Mouse (Mus musculus) neural tube, embryonic 13.5 days (tissue): ENCODE data around the gene Esrp2. TPM values are rescaled to one million over a fixed set of nuclear protein-coding genes. Genes with fewer than 3 reads are reported as not detected.

Experiments used
- ATAC-seq: fragments of 200-750 bp; cut with Nextera tagmentation; 2 replicates; pipeline ENCODE4 v1.8.0; 2017; ENCODE audit warnings: low read depth, mild to moderate bottlenecking, moderate TSS enrichment, moderate library complexity
- H3K27ac ChIP-seq: fragments of 300-500 bp; sonication (generic); replicated peaks from 2 replicates; pipeline ENCODE4 v1.5.1; 2015; ENCODE audit warnings: moderate library complexity, mild to moderate bottlenecking, inconsistent platforms
- H3K27me3 ChIP-seq: fragments of 300-500 bp; sonication (generic); 2 replicates; pipeline ENCODE4 v1.6.1; 2015; ENCODE audit warnings: mild to moderate bottlenecking, inconsistent platforms
- H3K36me3 ChIP-seq: fragments of 300-500 bp; sonication (generic); 2 replicates; pipeline ENCODE4 v1.6.1; 2015; ENCODE audit warnings: mild to moderate bottlenecking, inconsistent platforms
- H3K4me1 ChIP-seq: fragments of 300-500 bp; sonication (generic); replicated peaks from 2 replicates; pipeline ENCODE4 v1.6.1; 2015; ENCODE audit warnings: inconsistent platforms
- H3K4me2 ChIP-seq: fragments of 300-500 bp; sonication (generic); 2 replicates; pipeline ENCODE4 v1.6.1; 2015; ENCODE audit warnings: inconsistent platforms, mild to moderate bottlenecking, moderate library complexity
- H3K4me3 ChIP-seq: fragments of 300-500 bp; sonication (generic); 2 replicates; pipeline ENCODE4 v1.5.1; 2015; ENCODE audit warnings: mild to moderate bottlenecking, inconsistent platforms
- H3K9ac ChIP-seq: fragments of 300-500 bp; sonication (generic); 2 replicates; pipeline ENCODE4 v1.6.1; 2015; ENCODE audit warnings: moderate library complexity, mild to moderate bottlenecking, inconsistent platforms
- H3K9me3 ChIP-seq: fragments of 300-500 bp; sonication (generic); 2 replicates; pipeline ENCODE4 v1.6.1; 2016; ENCODE audit warnings: inconsistent platforms
- WGBS: fragments of 180-500 bp; shearing (Covaris S2); methylation state at CpG from one replicate; pipeline ENCODE4 v1.1.7; 2015; 5-methylcytosine and 5-hydroxymethylcytosine counted together
- polyA plus RNA-seq: library from polyadenylated mRNA; unstranded; fragments of >200 nt; fragmentation: Nextera tagmentation; extraction: Ambion mirVana; gene quantifications from 2 replicates; pipeline ENCODE4 v1.2.1, GENCODE M21; 2015

Esrp2 gene
- polyA plus RNA-seq, 1 experiment from 2014 or later = 1.3 TPM

DNA sequence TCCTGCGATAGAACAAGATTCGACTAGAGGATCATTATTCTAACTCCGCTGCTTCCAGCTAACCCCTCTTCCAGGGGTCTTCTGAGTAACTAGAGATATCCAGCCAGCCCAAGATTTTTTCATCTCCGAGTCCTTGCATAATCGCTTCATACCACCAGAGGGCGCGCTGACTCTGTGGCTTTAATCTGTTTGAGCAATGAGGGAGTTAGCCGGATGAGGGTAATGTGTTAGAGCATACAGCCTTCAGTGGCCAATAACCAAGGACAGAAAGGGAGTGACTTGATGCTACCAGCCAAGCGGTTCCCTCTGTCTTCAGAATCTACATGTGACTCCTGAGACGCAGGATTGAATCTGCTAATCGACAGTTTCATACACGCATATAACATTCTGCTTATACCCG, 4.0 kb upstream of the Esrp2 start:
- H3K9me3 ChIP-seq = no peaks in the 10 kb centered on the region
- H3K27me3 ChIP-seq = peaks cover 49% of the 10 kb centered on the region
- H3K9ac ChIP-seq = no peak overlapping the region
- peak; percentile 59; the same call in 1 of the 2 replicates for ATAC-seq
- H3K36me3 ChIP-seq = no peaks in the 10 kb centered on the region
- peaks cover 28% of the 10 kb centered on the region for H3K4me1 ChIP-seq
- H3K4me2 ChIP-seq = no peak overlapping the region
- WGBS = 19% methylated on average over 13 of the region's 13 CpGs
- H3K4me3 ChIP-seq = no peak overlapping the region
- H3K27ac ChIP-seq = no peak overlapping the region

DNA sequence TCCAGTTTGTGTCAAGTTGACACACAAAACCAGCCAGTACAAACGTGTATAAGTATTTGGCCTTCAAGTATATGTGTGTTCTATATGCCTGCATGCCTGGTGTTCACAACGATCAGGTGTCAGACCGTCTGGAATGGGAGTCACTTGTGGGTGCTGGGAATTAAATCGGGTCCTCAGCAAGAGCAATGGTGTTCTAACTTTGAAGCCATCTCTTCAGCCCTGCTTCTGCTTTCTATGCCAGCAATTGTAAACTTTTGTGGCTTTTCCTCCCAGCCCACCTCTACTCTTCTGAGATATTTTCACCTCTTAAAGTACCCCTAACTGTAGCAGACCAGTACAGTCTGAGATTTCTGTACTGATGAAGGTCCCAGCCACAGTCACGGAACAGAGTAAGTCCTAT, 3.4 kb upstream of the Esrp2 start:
- no peak overlapping the region for H3K4me3 ChIP-seq
- WGBS = 68% methylated on average over 5 of the region's 5 CpGs
- peaks cover 30% of the 10 kb centered on the region for H3K4me1 ChIP-seq
- no peak for ATAC-seq
- H3K9ac ChIP-seq = no peak overlapping the region
- H3K9me3 ChIP-seq = no peaks in the 10 kb centered on the region
- H3K4me2 ChIP-seq = no peak overlapping the region
- peaks cover 55% of the 10 kb centered on the region for H3K27me3 ChIP-seq
- no peak overlapping the region for H3K27ac ChIP-seq
- no peaks in the 10 kb centered on the region for H3K36me3 ChIP-seq

DNA sequence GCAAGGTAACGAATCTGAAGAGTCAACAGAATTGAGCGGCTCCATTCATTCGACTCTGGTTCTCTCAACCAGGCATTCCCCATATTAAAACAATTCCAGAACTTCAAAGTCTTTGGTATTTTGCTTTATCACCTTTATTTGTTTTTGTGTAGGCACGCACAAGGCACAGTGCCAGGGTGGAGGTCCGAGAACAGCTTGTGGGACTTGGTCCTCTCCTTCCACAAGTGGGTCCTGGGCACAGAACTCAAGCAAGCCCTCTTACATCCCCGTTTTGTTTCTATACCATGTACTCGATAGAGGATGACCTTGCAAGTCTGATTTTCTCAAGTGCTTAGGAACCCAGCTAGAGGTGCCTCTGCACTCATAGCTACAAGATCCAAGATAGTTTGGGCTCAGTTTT, 1.8 kb upstream of the Esrp2 start:
- Histone ChIP-seq H3K4me1 (peaks cover 30% of the 10 kb centered on the region), H3K9ac (peak overlapping the region; percentile 62), H3K27ac (no peak overlapping the region), H3K27me3 (peaks cover 70% of the 10 kb centered on the region), H3K9me3 (no peaks in the 10 kb centered on the region), H3K4me3 (peak overlapping the region; percentile 45), H3K4me2 (peak overlapping the region; percentile 75), H3K36me3 (no peaks in the 10 kb centered on the region)
- WGBS = 16% methylated on average over 7 of the region's 7 CpGs
- ATAC-seq = no peak

DNA sequence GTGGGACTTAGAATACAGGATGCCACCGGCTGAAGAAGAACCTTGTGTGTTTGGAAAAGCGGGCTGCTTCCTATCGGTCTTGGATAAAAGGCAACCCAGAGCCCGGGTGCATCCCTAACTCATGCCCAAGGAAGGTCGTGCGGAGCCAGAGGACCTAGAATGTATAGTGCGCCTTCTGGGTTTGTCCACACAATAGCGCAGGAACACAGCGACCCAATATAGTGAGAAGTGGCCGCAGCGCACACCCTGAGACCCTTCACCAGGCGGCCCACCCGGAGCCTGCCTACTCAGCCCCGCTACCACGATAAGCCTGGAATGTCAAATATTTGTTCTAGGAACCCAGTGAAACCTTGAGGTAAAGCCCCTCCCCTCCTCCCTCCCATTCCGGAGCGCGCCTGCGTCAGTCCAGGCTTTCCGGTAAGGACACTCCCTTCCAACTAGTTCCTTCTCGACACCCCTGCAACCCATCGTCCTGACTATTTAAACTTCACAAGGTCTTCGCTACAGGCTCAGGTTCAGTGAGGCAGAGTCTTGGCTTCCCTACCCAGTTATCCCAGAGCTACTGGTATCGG, 1.2 kb upstream of the Esrp2 start:
- Histone ChIP-seq H3K9me3 (no peaks in the 10 kb centered on the region), H3K27ac (no peak overlapping the region), H3K36me3 (peaks cover under 1% of the 10 kb centered on the region), H3K4me1 (peaks cover 30% of the 10 kb centered on the region), H3K27me3 (peaks cover 77% of the 10 kb centered on the region), H3K9ac (peak overlapping the region; percentile 62), H3K4me3 (peak overlapping the region; percentile 45), H3K4me2 (peak overlapping the region; percentile 75)
- no peak for ATAC-seq
- WGBS = under 1% methylated on average over 24 of the region's 24 CpGs

DNA sequence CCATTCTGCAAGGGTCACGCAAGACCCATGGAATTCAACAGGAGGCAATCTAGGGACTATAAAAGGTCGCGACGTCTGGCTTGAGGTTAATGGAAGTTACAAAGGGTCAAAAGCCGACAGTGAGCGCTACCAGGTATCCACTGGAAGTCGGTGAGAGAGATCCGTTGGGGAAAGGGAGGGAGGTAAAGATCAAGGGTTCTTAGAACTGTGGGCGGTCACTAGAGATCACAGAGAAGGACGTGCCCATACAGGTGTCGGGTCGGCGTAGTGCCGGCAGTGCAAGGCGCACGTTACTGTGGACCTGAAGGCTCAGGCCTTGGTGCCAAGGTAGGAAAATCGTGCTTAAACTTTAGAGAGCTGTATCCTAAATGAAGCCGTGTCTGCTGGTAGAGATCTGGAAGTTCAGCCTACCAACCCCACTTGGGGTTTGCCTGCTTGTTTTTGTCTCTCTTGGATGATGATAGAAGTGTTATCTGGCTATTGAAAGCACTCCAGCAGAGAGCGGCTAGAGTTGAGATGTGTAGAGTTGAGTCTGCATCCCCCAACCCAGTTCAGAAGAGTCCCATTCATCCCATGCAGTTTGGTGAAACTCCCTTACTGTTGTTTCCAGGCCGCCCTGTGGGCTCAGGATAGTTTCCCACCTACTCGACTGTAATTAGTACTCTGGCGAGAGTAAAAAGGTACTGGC, 588 bp upstream of the Esrp2 start:
- peaks cover 83% of the 10 kb centered on the region for H3K27me3 ChIP-seq
- 2% methylated on average over 22 of the region's 22 CpGs for WGBS
- H3K36me3 ChIP-seq = peaks cover 7% of the 10 kb centered on the region
- peak overlapping the region; percentile 62 for H3K9ac ChIP-seq
- no peaks in the 10 kb centered on the region for H3K9me3 ChIP-seq
- H3K27ac ChIP-seq = no peak overlapping the region
- H3K4me1 ChIP-seq = peaks cover 30% of the 10 kb centered on the region
- H3K4me3 ChIP-seq = peak overlapping the region; percentile 45
- ATAC-seq = no peak
- H3K4me2 ChIP-seq = peak overlapping the region; percentile 75

DNA sequence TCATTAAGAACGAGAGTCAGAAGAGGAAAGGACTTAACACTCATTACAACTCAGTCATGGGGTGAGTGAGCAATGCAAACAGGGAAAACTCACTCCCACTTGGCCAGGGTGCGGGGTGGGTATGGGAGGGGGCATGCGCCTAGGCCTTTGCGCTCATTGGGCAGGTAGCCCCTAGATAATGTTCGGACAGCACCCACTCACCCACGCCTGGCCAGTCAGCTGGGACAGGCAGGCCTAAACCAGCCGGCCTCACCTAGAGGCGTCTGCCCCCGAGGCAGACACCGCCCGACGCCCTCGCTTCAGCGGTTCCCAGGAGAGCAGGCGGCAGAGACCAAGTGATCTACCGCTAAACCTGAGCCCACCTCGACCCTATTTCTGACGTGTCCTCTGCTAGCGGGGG, 1.1 kb downstream of the Esrp2 start:
- H3K4me1 ChIP-seq = peaks cover 30% of the 10 kb centered on the region
- H3K9me3 ChIP-seq = no peaks in the 10 kb centered on the region
- peak overlapping the region; percentile 45; the same call in 1 of the 2 replicates for H3K4me3 ChIP-seq
- no peak overlapping the region for H3K9ac ChIP-seq
- H3K36me3 ChIP-seq = peaks cover 23% of the 10 kb centered on the region
- no peak for ATAC-seq
- no peak overlapping the region for H3K27ac ChIP-seq
- H3K27me3 ChIP-seq = peaks cover 83% of the 10 kb centered on the region
- peak overlapping the region; percentile 75 for H3K4me2 ChIP-seq
- WGBS = 7% methylated on average over 19 of the region's 19 CpGs

DNA sequence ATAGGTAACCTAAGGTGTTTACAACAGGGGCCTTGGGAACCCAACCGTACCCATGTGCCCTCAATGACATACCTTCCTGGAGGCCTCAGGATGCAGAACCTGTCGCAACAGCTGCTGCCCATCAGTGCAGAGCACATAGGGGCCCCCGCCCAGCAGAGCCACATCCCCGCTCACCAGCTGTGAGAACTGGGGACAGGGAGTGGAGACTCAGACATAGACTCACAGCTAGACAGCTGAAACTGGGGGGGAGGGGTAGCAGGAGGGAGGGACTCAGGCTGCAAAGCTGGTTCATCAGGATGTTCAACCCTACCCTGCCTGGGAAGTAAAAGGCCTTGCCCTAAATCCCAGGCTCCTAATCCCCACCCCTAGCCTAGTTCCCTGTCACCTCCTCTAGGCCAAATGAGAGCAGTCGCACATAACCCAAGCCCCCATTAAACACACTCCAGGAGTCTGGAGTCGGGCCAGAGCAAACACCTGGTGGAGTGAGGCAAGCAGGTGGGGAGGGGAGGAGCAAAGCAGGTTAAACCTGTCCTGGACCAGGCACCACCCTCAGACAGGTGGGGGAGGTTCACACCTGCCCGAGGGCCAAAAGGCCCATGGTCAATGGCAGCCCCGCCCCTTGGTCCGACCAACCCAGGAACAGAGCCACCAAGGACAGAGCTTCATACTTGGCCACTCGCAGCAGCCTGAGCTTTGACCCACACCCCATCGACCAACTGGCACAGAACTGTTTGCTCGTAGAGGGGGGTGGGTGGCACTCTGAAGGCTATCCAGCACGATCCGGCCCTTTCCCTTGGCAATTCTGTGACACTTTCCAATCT, 1.8 kb downstream of the Esrp2 start:
- Histone ChIP-seq H3K27me3 (peaks cover 76% of the 10 kb centered on the region), H3K4me3 (no peak overlapping the region), H3K9me3 (no peaks in the 10 kb centered on the region), H3K27ac (no peak overlapping the region), H3K36me3 (peaks cover 29% of the 10 kb centered on the region), H3K4me1 (peaks cover 30% of the 10 kb centered on the region), H3K9ac (no peak overlapping the region), H3K4me2 (no peak overlapping the region)
- WGBS = 24% methylated on average over 14 of the region's 14 CpGs
- ATAC-seq = no peak

DNA sequence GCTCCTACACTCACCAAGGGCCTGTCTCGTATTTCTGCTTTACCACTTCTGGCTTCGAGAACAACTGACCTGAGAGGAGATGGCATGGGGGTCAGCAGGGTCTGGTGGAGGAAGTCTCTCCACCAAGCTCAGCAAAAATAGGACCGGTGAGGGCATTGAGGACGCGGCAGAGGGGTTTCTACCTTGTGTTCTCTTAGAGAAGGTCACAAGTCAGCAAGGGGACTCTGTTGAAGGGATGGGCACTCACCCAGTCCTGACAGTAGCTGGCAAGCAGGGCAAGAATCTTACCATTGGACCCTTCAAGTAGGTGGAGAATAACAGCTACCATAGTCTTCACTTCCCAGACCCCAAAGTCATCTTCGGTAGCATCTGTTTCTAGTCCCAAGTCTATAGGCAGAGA, 2.8 kb downstream of the Esrp2 start:
- no peak overlapping the region for H3K9ac ChIP-seq
- H3K4me3 ChIP-seq = no peak overlapping the region
- ATAC-seq = no peak
- peaks cover 38% of the 10 kb centered on the region for H3K36me3 ChIP-seq
- H3K4me2 ChIP-seq = no peak overlapping the region
- H3K4me1 ChIP-seq = peaks cover 30% of the 10 kb centered on the region
- 81% methylated on average over 6 of the region's 6 CpGs for WGBS
- H3K9me3 ChIP-seq = no peaks in the 10 kb centered on the region
- H3K27ac ChIP-seq = no peak overlapping the region
- H3K27me3 ChIP-seq = peaks cover 66% of the 10 kb centered on the region

DNA sequence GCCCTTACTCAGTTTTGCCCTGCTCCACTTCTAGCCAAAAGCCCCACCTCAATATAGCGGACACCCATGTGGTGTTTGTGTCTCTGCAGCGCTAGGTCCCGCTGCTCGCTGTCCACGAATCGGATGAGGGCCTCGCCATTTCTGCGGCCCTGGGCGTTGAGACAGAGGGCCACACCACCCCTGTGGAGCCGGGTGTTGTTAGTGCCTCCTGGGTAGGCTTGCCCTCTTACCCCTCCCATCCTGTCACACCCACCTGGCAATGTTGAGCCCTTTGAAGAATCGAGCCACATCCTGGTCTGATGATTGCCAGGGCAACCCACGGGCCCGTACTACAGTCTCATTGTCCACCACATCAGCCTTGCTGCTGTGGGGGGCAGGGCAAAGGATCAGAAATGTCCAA, 3.2 kb downstream of the Esrp2 start:
- ATAC-seq = no peak
- Histone ChIP-seq H3K9ac (0 out of 2 replicates have a peak overlapping the region, but pooled peaks have one; percentile 26), H3K27ac (no peak overlapping the region), H3K27me3 (peaks cover 62% of the 10 kb centered on the region), H3K9me3 (no peaks in the 10 kb centered on the region), H3K36me3 (peaks cover 41% of the 10 kb centered on the region), H3K4me3 (no peak overlapping the region), H3K4me2 (no peak overlapping the region), H3K4me1 (peaks cover 30% of the 10 kb centered on the region)
- 73% methylated on average over 13 of the region's 13 CpGs for WGBS

DNA sequence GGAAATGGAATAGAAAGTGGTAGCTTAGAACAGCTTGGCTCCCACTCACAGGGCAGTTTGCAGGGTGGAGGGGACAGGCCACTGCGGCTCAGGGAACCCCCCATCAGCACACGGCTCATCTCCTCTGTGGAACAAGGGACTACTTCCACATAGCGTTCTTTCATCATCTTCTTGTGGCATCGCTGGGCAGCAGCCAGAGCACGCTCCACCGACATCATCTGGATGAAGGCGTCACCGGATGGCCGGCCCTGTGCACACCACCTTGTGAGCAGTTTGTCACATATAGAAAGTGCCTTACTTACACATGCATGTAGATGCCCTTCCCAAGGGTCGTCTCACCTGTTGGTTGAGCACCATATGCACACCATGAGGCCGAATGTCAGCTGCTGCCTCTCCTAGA, 4.4 kb downstream of the Esrp2 start:
- no peak overlapping the region for H3K9ac ChIP-seq
- ATAC-seq = no peak
- H3K9me3 ChIP-seq = no peaks in the 10 kb centered on the region
- no peak overlapping the region for H3K27ac ChIP-seq
- H3K4me2 ChIP-seq = no peak overlapping the region
- H3K4me3 ChIP-seq = no peak overlapping the region
- H3K4me1 ChIP-seq = peaks cover 18% of the 10 kb centered on the region
- H3K36me3 ChIP-seq = peaks cover 52% of the 10 kb centered on the region
- 94% methylated on average over 11 of the region's 11 CpGs for WGBS
- peaks cover 50% of the 10 kb centered on the region for H3K27me3 ChIP-seq

DNA sequence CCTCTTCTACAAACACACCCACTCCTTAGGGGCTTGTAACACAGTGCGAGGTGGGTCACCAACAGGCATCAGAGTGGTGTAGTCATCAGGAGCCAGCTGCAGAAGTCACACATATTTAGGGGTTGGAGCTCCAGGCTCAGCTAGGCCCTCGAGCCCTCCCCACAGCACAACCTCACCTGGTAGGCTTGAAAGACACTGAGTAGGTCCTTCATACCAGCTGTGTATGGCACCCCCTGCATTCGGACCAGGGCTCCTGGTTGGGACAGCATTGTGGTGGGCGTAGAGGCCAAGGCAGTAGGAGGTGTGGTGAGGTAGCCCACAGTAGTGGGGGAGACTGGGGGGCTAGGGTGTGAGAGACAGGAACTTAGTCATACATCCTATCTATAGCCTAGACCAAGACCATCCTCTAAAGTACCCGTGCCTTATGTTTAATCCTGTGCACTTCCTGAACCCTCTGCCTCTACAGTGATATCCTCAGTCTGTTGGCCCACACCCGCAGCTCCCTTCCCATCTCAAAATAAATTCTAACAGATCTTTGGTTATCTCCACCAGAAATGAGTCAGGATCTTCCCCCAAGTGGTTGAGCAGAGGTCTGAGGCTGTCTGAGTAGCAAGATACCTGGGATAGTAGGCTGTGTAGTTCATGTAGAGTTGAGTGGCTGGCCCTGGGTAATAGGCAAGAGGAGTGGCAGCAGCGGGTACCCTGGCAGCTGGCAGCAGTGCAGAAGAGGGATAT, 5.1 kb downstream of the Esrp2 start:
- WGBS = 94% methylated on average over 7 of the region's 7 CpGs
- H3K27ac ChIP-seq = no peak overlapping the region
- no peak overlapping the region for H3K4me3 ChIP-seq
- peaks cover 11% of the 10 kb centered on the region for H3K4me1 ChIP-seq
- peaks cover 59% of the 10 kb centered on the region for H3K36me3 ChIP-seq
- no peak for ATAC-seq
- H3K9ac ChIP-seq = no peak overlapping the region
- H3K4me2 ChIP-seq = no peak overlapping the region
- H3K27me3 ChIP-seq = peaks cover 43% of the 10 kb centered on the region
- H3K9me3 ChIP-seq = no peaks in the 10 kb centered on the region

DNA sequence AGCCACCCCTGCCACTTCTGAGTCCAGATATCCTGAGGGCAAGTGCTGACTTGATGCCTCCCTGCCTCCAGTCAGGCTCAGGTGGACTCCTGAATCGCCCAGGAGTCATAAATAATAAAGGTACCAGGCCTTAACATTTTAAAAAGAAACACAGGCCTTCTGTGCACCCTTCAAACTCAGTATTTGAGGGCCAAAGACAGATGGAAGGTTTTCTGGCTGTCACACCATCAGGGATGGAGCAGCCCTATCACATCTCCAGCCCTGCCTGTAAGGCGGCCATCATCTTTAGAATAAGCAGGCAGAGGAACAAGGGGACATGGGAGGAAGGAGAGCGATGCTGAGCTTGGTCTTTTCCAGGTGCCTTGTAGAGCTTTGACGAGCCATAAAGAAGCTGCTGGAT, 5.8 kb downstream of the Esrp2 start:
- no peaks in the 10 kb centered on the region for H3K9me3 ChIP-seq
- no peak overlapping the region for H3K4me2 ChIP-seq
- H3K27me3 ChIP-seq = peaks cover 37% of the 10 kb centered on the region
- ATAC-seq = no peak
- WGBS = 94% methylated on average over 4 of the region's 4 CpGs
- H3K4me1 ChIP-seq = peaks cover 5% of the 10 kb centered on the region
- peaks cover 59% of the 10 kb centered on the region for H3K36me3 ChIP-seq
- H3K4me3 ChIP-seq = no peak overlapping the region
- H3K9ac ChIP-seq = no peak overlapping the region
- no peak overlapping the region for H3K27ac ChIP-seq
